Mouse (Mus musculus) lung, postnatal 0 days (tissue): Measurements from ENCODE around the gene Tunar.

Experiments used
- CTCF ChIP-seq: IDR thresholded peaks from 2 replicates; pipeline ENCODE4 v1.5.1; 2016; ENCODE audit warnings: antibody characterized with exemption, mild to moderate bottlenecking
- EP300 ChIP-seq: IDR thresholded peaks from 2 replicates; pipeline ENCODE4 v1.6.1; 2016; ENCODE audit warnings: antibody characterized with exemption, mild to moderate bottlenecking, control low read depth

DNA sequence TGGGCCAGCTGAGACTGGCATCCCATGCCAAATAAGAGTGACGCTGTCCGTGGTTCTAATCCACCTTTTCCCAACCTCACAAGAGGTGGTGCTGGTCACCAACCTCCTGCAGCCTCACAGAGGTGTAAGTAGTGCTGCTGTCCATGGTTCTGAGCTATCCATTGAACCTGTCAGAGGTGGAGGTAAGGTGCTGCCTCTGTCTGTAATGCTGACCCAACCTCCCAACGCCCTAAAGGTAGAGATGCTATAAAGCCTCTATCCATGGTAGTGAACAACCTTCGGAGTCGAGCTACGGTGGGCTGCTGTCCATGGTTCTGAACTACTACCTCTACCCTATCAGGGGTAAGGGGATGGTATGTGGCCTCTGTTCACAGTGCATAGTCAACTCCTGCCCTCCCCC is 11.5 kb upstream of the Tunar start:
- TF ChIP-seq CTCF (no peak), EP300 (no peak)
